8 mouse cellular contexts compared by ENCODE assay signal in the genomic region with DNA sequence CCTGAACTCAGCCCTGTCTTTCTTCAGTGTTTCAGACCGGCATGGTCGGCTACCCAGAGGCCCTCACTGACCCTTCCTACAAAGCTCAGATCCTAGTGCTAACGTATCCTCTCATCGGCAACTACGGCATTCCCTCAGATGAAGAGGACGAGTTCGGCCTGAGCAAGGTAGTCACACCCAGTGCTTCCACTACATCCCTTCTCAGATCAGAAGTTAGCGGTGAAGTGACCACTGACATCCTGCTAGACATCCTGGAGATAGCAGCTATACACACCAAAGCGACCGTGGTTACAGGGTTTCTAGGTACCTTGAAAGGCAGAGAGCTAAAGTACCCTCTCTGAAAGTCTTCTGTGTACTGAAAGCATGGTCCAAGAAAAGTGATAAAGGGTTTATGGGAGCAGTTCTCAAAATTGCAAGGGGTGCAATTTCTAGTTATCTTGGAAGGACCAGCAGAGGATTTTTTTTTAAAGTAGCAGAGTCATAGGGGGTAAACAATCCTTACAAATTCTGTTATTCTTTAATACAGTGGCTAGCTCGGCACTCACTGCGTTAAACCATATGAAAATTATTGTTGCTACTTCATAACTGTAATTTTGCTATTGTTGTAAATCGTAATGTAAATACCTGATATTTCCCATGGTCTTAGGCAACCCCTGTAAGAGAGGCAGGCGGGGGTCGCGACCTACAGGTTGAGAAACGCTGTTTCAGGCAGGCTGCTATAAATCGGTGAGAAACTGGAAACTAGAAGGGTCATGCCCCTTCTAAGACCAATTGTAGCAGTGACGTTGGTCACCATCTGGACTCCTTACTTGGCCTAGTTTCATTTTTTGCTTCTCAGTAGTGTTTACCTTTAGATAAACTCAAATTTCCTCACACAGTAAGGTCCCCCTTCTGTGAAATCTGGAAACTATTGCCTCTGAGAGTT. TPM values are rescaled to one million over a fixed set of nuclear protein-coding genes. Genes with fewer than 3 reads are reported as not detected.
DNase-seq lines count a peak whose midpoint lies in the region; ATAC-seq and TF ChIP-seq lines count a peak whose summit lies in the region.

No protein-coding gene starts in this region.

- H3K4me2 ChIP-seq in embryonic facial prominence, embryonic 15.5 days (replicated peaks): peak overlapping the region; percentile 76
- peak overlapping the region; percentile 96 for H3K4me2 ChIP-seq in intestine, embryonic 16.5 days (ENCODE audit: low read depth, low read length)
- peak overlapping the region; percentile 86 for H3K4me2 ChIP-seq in myocyte (ENCODE audit: low read depth)

- H3K4me1 ChIP-seq in embryonic facial prominence, embryonic 15.5 days: peaks cover 4% of the 10 kb centered on the region
- peaks cover 14% of the 10 kb centered on the region for H3K4me1 ChIP-seq in intestine, embryonic 16.5 days (ENCODE audit: control insufficient read depth, insufficient read depth, low read length)

- H3K27ac ChIP-seq in embryonic facial prominence, embryonic 15.5 days (replicated peaks): peak overlapping the region; percentile 61
- H3K27ac ChIP-seq in intestine, embryonic 16.5 days (ENCODE audit: low read length): peak overlapping the region; percentile 77

- peak overlapping the region; percentile 61 for H3K9ac ChIP-seq in embryonic facial prominence, embryonic 15.5 days
- H3K9ac ChIP-seq in intestine, embryonic 16.5 days (ENCODE audit: low read depth, low read length): peak overlapping the region; percentile 85

- ATAC-seq in embryonic facial prominence, embryonic 15.5 days (ENCODE audit: insufficient number of reproducible peaks, low FRiP score, low TSS enrichment, low read depth): peak; percentile 48; the same call in 1 of the 2 replicates
- peak; percentile 4; the same call in 1 of the 2 replicates for ATAC-seq in intestine, embryonic 16.5 days

- peak overlapping the region; percentile 62 for H3K4me3 ChIP-seq in embryonic facial prominence, embryonic 15.5 days (replicated peaks)
- peak overlapping the region; percentile 75 for H3K4me3 ChIP-seq in intestine, embryonic 16.5 days (ENCODE audit: low read length)
- peak overlapping the region; percentile 46 for H3K4me3 ChIP-seq in myocyte

- peaks cover 17% of the 10 kb centered on the region for H3K79me2 ChIP-seq in myocyte (ENCODE audit: control insufficient read depth, insufficient read depth)

- no peaks in the 10 kb centered on the region for H3K9me3 ChIP-seq in embryonic facial prominence, embryonic 15.5 days (replicated peaks)
- no peaks in the 10 kb centered on the region for H3K9me3 ChIP-seq in intestine, embryonic 16.5 days (ENCODE audit: control insufficient read depth, low read length)

- no peaks in the 10 kb centered on the region for H3K27me3 ChIP-seq in embryonic facial prominence, embryonic 15.5 days
- no peaks in the 10 kb centered on the region for H3K27me3 ChIP-seq in intestine, embryonic 16.5 days (replicated peaks; ENCODE audit: control insufficient read depth, insufficient read depth, low read length)
- H3K27me3 ChIP-seq in myocyte (ENCODE audit: control insufficient read depth, insufficient read depth, insufficient read length): no peaks in the 10 kb centered on the region

- peak overlapping the region; percentile 81 for H3ac ChIP-seq in myocyte (ENCODE audit: control insufficient read depth, insufficient read length)

- WGBS in embryonic facial prominence, embryonic 15.5 days: 16% methylated on average over 19 of the region's 19 CpGs
- 16% methylated on average over 19 of the region's 19 CpGs for WGBS in intestine, embryonic 16.5 days

- no peak for TF ChIP-seq POLR2A in myocyte (IDR thresholded peaks at IDR 0.05; ENCODE audit: insufficient read length, low read depth)

- H3K36me3 ChIP-seq in embryonic facial prominence, embryonic 15.5 days: peaks cover 42% of the 10 kb centered on the region
- H3K36me3 ChIP-seq in intestine, embryonic 16.5 days (ENCODE audit: control insufficient read depth, insufficient read depth, low read length): peaks cover 2% of the 10 kb centered on the region; the same call in 1 of the 2 replicates
- H3K36me3 ChIP-seq in myocyte (ENCODE audit: control insufficient read depth, insufficient read depth): no peaks in the 10 kb centered on the region

- peak; percentile 18 for DNase-seq in thymus, postnatal 0 days (ENCODE audit: low spot score)
- DNase-seq in thymus, postnatal 25 days: no peak
- no peak for DNase-seq in left cerebral cortex, adult 9 months (ENCODE audit: low spot score in 2 of 2)
- DNase-seq in urinary bladder, adult 18-20 months (ENCODE audit: low spot score in 2 of 2): no peak
- DNase-seq in urinary bladder, postnatal 4 days (ENCODE audit: low spot score in 2 of 2): no peak

TF ChIP-seq in myocyte, 11 proteins besides CTCF, POLR2A, EP300 and RAD21:
- TF ChIP-seq USF1 (IDR thresholded peaks at IDR 0.05; ENCODE audit: low read depth) (no peak), POLR2AphosphoS2 (IDR thresholded peaks at IDR 0.05; ENCODE audit: insufficient read length, low read depth) (no peak), MAX (IDR thresholded peaks at IDR 0.05; ENCODE audit: low read depth) (no peak), TCF12 (IDR thresholded peaks at IDR 0.05; ENCODE audit: insufficient read depth, poor library complexity, severe bottlenecking) (no peak), TCF3 (IDR thresholded peaks at IDR 0.05; ENCODE audit: insufficient read length, low read depth) (no peak), E2F4 (IDR thresholded peaks at IDR 0.05; ENCODE audit: insufficient read depth) (no peak), REST (IDR thresholded peaks at IDR 0.05; ENCODE audit: insufficient read depth, insufficient read length) (no peak), MYOD1 (IDR thresholded peaks at IDR 0.05; ENCODE audit: control insufficient read depth in 1 of 3, insufficient read length in 2 of 3, low read depth in 2 of 3) (no peak), SRF (IDR thresholded peaks at IDR 0.05; ENCODE audit: control insufficient read depth, insufficient read length, low read depth) (no peak), MYOG (IDR thresholded peaks at IDR 0.05; ENCODE audit: control insufficient read depth in 1 of 3, insufficient read depth in 1 of 3, insufficient read length in 2 of 3, low read depth in 2 of 3) (no peak), CEBPB (IDR thresholded peaks at IDR 0.05; ENCODE audit: insufficient read depth, poor library complexity, severe bottlenecking) (no peak)
TF ChIP-seq in myocyte: peak in this region for 0.

RNA-seq across cellular contexts. Expression of a gene that starts 0.9 kb away (rescaled TPM):
- 15.3 and 16.8 TPM in 2 replicates for polyA plus RNA-seq in thymus, postnatal 0 days (2015; fragmentation: Nextera tagmentation; extraction: Ambion mirVana)
- 23.5 and 26.4 TPM in 2 replicates for polyA plus RNA-seq in embryonic facial prominence, embryonic 15.5 days (2015; fragmentation: Nextera tagmentation; extraction: Ambion mirVana)
- polyA plus RNA-seq in intestine, embryonic 16.5 days (2015; fragmentation: Nextera tagmentation; extraction: Ambion mirVana): 16.8 and 18.2 TPM in 2 replicates
- 31.5 TPM for polyA plus RNA-seq in myocyte (2012; fragmentation: generic; extraction: Trizol)

RNA-seq across cellular contexts. Expression of a gene that starts 6.8 kb away (rescaled TPM):
- polyA plus RNA-seq in thymus, postnatal 0 days (2015; fragmentation: Nextera tagmentation; extraction: Ambion mirVana): 7.0 and 8.7 TPM in 2 replicates
- polyA plus RNA-seq in embryonic facial prominence, embryonic 15.5 days (2015; fragmentation: Nextera tagmentation; extraction: Ambion mirVana): 10.8 and 12.0 TPM in 2 replicates
- polyA plus RNA-seq in intestine, embryonic 16.5 days (2015; fragmentation: Nextera tagmentation; extraction: Ambion mirVana): 18.8 TPM in 2 replicates
- 11.1 TPM for polyA plus RNA-seq in myocyte (2012; fragmentation: generic; extraction: Trizol)

RNA-seq across cellular contexts. Expression of a gene that starts 7.4 kb away (rescaled TPM):
- polyA plus RNA-seq in thymus, postnatal 0 days (2015; fragmentation: Nextera tagmentation; extraction: Ambion mirVana): 123 and 132 TPM in 2 replicates
- 173 and 174 TPM in 2 replicates for polyA plus RNA-seq in embryonic facial prominence, embryonic 15.5 days (2015; fragmentation: Nextera tagmentation; extraction: Ambion mirVana)
- polyA plus RNA-seq in intestine, embryonic 16.5 days (2015; fragmentation: Nextera tagmentation; extraction: Ambion mirVana): 180 and 190 TPM in 2 replicates
- polyA plus RNA-seq in myocyte (2012; fragmentation: generic; extraction: Trizol): 143 TPM

RNA-seq across cellular contexts. Expression of a gene that starts 50.6 kb away (rescaled TPM):
- polyA plus RNA-seq in thymus, postnatal 0 days (2015; fragmentation: Nextera tagmentation; extraction: Ambion mirVana): not detected in 2 replicates
- not detected in 2 replicates for polyA plus RNA-seq in embryonic facial prominence, embryonic 15.5 days (2015; fragmentation: Nextera tagmentation; extraction: Ambion mirVana)
- polyA plus RNA-seq in intestine, embryonic 16.5 days (2015; fragmentation: Nextera tagmentation; extraction: Ambion mirVana): not detected in 2 replicates
- not detected for polyA plus RNA-seq in myocyte (2012; fragmentation: generic; extraction: Trizol)

RNA-seq across cellular contexts. Expression of a gene that starts 52.6 kb away (rescaled TPM):
- polyA plus RNA-seq in thymus, postnatal 0 days (2015; fragmentation: Nextera tagmentation; extraction: Ambion mirVana): 0.07 and 0.30 TPM in 2 replicates
- 0.60 and 0.92 TPM in 2 replicates for polyA plus RNA-seq in embryonic facial prominence, embryonic 15.5 days (2015; fragmentation: Nextera tagmentation; extraction: Ambion mirVana)
- 0.12 and 0.15 TPM in 2 replicates for polyA plus RNA-seq in intestine, embryonic 16.5 days (2015; fragmentation: Nextera tagmentation; extraction: Ambion mirVana)
- polyA plus RNA-seq in myocyte (2012; fragmentation: generic; extraction: Trizol): 0.19 TPM
